11 mouse cellular contexts compared by ENCODE assay signal in genomic region chr6:88203791-88204405, GRCm38 (mm10). TPM values are rescaled to one million over a fixed set of nuclear protein-coding genes. Genes with fewer than 3 reads are reported as not detected.
DNase-seq lines count a peak whose midpoint lies in the region; ATAC-seq lines count a peak whose summit lies in the region.
"Had no signal": no experiment of that assay in that cellular context is flagged by ENCODE, and none has a peak within 500 bp of the region (broad histone marks: within the 10 kb centered on the region; RNA-seq: fewer than 3 reads in every experiment).

No protein-coding gene starts in this region.

- peaks cover 98% of the 10 kb centered on the region for H3K27me3 ChIP-seq in heart, embryonic 13.5 days (replicated peaks)
- H3K27me3 ChIP-seq in lung, embryonic 16.5 days (ENCODE audit: control insufficient read depth, insufficient read depth, low read depth, low read length): peaks cover 73% of the 10 kb centered on the region
- peaks cover 94% of the 10 kb centered on the region for H3K27me3 ChIP-seq in embryonic facial prominence, embryonic 13.5 days
- peaks cover 77% of the 10 kb centered on the region for H3K27me3 ChIP-seq in midbrain, embryonic 16.5 days (ENCODE audit: control insufficient read depth, insufficient read depth, low read depth, low read length)

- peak overlapping the region; percentile 60 for H3K4me3 ChIP-seq in heart, embryonic 13.5 days
- H3K4me3 ChIP-seq in lung, embryonic 16.5 days (ENCODE audit: low read length): no peak overlapping the region
- peak overlapping the region; percentile 56 for H3K4me3 ChIP-seq in embryonic facial prominence, embryonic 13.5 days
- H3K4me3 ChIP-seq in midbrain, embryonic 16.5 days (ENCODE audit: low read depth, low read length): no peak overlapping the region

- H3K27ac ChIP-seq in heart, embryonic 13.5 days (replicated peaks): peak overlapping the region; percentile 84
- peak overlapping the region; percentile 62 for H3K27ac ChIP-seq in lung, embryonic 16.5 days (ENCODE audit: low read length)
- peak overlapping the region; percentile 63 for H3K27ac ChIP-seq in embryonic facial prominence, embryonic 13.5 days
- H3K27ac ChIP-seq in midbrain, embryonic 16.5 days (ENCODE audit: low read length): peak overlapping the region; percentile 22; the same call in 1 of the 2 replicates

- peak overlapping the region; percentile 81 for H3K4me2 ChIP-seq in heart, embryonic 13.5 days
- peak overlapping the region; percentile 8; the same call in 1 of the 2 replicates for H3K4me2 ChIP-seq in lung, embryonic 16.5 days (ENCODE audit: low read depth, low read length)
- peak overlapping the region; percentile 76 for H3K4me2 ChIP-seq in embryonic facial prominence, embryonic 13.5 days
- no peak overlapping the region for H3K4me2 ChIP-seq in midbrain, embryonic 16.5 days (ENCODE audit: low read length)

- DNase-seq in heart, adult 9 months (ENCODE audit: low spot score in 2 of 2): no peak
- DNase-seq in lung, postnatal 36 days: no peak
- DNase-seq in gastrocnemius, postnatal 25 days: no peak
- DNase-seq in thymus, postnatal 14 days: no peak
- DNase-seq: layer of hippocampus, adult 9-11 months; right cerebral cortex, postnatal 14 days had no signal

- no peaks in the 10 kb centered on the region for H3K9me3 ChIP-seq in heart, embryonic 13.5 days
- H3K9me3 ChIP-seq in lung, embryonic 16.5 days (ENCODE audit: control insufficient read depth, low read length): no peaks in the 10 kb centered on the region
- H3K9me3 ChIP-seq in embryonic facial prominence, embryonic 13.5 days: no peaks in the 10 kb centered on the region
- H3K9me3 ChIP-seq in midbrain, embryonic 16.5 days (replicated peaks; ENCODE audit: control insufficient read depth, low read length, poor library complexity, severe bottlenecking): no peaks in the 10 kb centered on the region

- H3K9ac ChIP-seq in heart, embryonic 13.5 days: peak overlapping the region; percentile 63
- no peak overlapping the region for H3K9ac ChIP-seq in lung, embryonic 16.5 days (ENCODE audit: low read length)
- peak overlapping the region; percentile 76 for H3K9ac ChIP-seq in embryonic facial prominence, embryonic 13.5 days
- H3K9ac ChIP-seq in midbrain, embryonic 16.5 days (ENCODE audit: low read depth, low read length): no peak overlapping the region

- ATAC-seq in heart, embryonic 13.5 days (ENCODE audit: extremely low read depth, insufficient number of reproducible peaks, low FRiP score, low TSS enrichment): no peak
- no peak for ATAC-seq in lung, embryonic 16.5 days (ENCODE audit: low read depth)
- no peak for ATAC-seq in embryonic facial prominence, embryonic 13.5 days (ENCODE audit: insufficient number of reproducible peaks, insufficient read depth, low FRiP score, low TSS enrichment, low read depth)
- no peak for ATAC-seq in midbrain, embryonic 16.5 days

- no peaks in the 10 kb centered on the region for H3K36me3 ChIP-seq in heart, embryonic 13.5 days
- H3K36me3 ChIP-seq in lung, embryonic 16.5 days (ENCODE audit: control insufficient read depth, insufficient read depth, low read length): no peaks in the 10 kb centered on the region
- peaks cover 6% of the 10 kb centered on the region; the same call in 1 of the 2 replicates for H3K36me3 ChIP-seq in embryonic facial prominence, embryonic 13.5 days
- H3K36me3 ChIP-seq in midbrain, embryonic 16.5 days (ENCODE audit: control insufficient read depth, insufficient read depth, low read length): no peaks in the 10 kb centered on the region

- H3K4me1 ChIP-seq in heart, embryonic 13.5 days: peaks cover 43% of the 10 kb centered on the region
- H3K4me1 ChIP-seq in lung, embryonic 16.5 days (replicated peaks; ENCODE audit: control insufficient read depth, insufficient read depth, low read length): peaks cover 10% of the 10 kb centered on the region; the same call in 1 of the 2 replicates
- peaks cover 48% of the 10 kb centered on the region for H3K4me1 ChIP-seq in embryonic facial prominence, embryonic 13.5 days
- peaks cover 6% of the 10 kb centered on the region for H3K4me1 ChIP-seq in midbrain, embryonic 16.5 days (ENCODE audit: control insufficient read depth, insufficient read depth, low read length)

- 28% methylated on average over 10 of the region's 10 CpGs for WGBS in heart, embryonic 13.5 days
- 18% methylated on average over 10 of the region's 10 CpGs for WGBS in lung, embryonic 16.5 days
- 15% methylated on average over 10 of the region's 10 CpGs for WGBS in embryonic facial prominence, embryonic 13.5 days
- WGBS in midbrain, embryonic 16.5 days: 5% methylated on average over 10 of the region's 10 CpGs

RNA-seq across cellular contexts. Expression of gene Gata2, which starts 10.2 kb away (rescaled TPM):
- 14.3 and 17.6 TPM in 2 replicates for polyA plus RNA-seq in heart, embryonic 13.5 days (2015; fragmentation: Nextera tagmentation; extraction: Ambion mirVana)
- polyA plus RNA-seq in lung, embryonic 16.5 days (2015; fragmentation: Nextera tagmentation; extraction: Ambion mirVana): 23.6 and 23.9 TPM in 2 replicates
- polyA plus RNA-seq in embryonic facial prominence, embryonic 13.5 days (2015; fragmentation: Nextera tagmentation; extraction: Ambion mirVana): 54.9 and 81.7 TPM in 2 replicates
- 13.0 and 15.0 TPM in 2 replicates for polyA plus RNA-seq in midbrain, embryonic 16.5 days (2015; fragmentation: Nextera tagmentation; extraction: Ambion mirVana)
- total RNA-seq in gastrocnemius, postnatal 25 days (2021): 1 to 10 TPM; 4.4 to 6.3 TPM

RNA-seq across cellular contexts. Expression of gene Dnajb8, which starts 18.2 kb away (rescaled TPM):
- polyA plus RNA-seq in heart, embryonic 13.5 days (2015; fragmentation: Nextera tagmentation; extraction: Ambion mirVana): not detected in 2 replicates
- not detected in 2 replicates for polyA plus RNA-seq in lung, embryonic 16.5 days (2015; fragmentation: Nextera tagmentation; extraction: Ambion mirVana)
- polyA plus RNA-seq in embryonic facial prominence, embryonic 13.5 days (2015; fragmentation: Nextera tagmentation; extraction: Ambion mirVana): not detected in 2 replicates
- not detected in 2 replicates for polyA plus RNA-seq in midbrain, embryonic 16.5 days (2015; fragmentation: Nextera tagmentation; extraction: Ambion mirVana)
- total RNA-seq in gastrocnemius, postnatal 25 days (2021): not detected
- polyA plus RNA-seq: frontal cortex, adult 2 months had no signal

Comparison
In these comparisons a context has a peak if more than half of its experiments do, and no peak if none do; other contexts are left out.
1. H3K27ac ChIP-seq: peak in every context shown above with its lines; median percentile 84 in heart, embryonic 13.5 days; 63 in embryonic facial prominence, embryonic 13.5 days; 62 in lung, embryonic 16.5 days; 22 in midbrain, embryonic 16.5 days.
2. H3K4me3 ChIP-seq: peak in heart, embryonic 13.5 days (single experiment) and embryonic facial prominence, embryonic 13.5 days (single experiment); none in lung, embryonic 16.5 days (single experiment) and midbrain, embryonic 16.5 days (single experiment).
3. H3K9ac ChIP-seq: peak in heart, embryonic 13.5 days (single experiment) and embryonic facial prominence, embryonic 13.5 days (single experiment); none in lung, embryonic 16.5 days (single experiment) and midbrain, embryonic 16.5 days (single experiment).